Mouse (Mus musculus) cortical plate, adult 2 months (tissue): ENCODE measurements around the gene Eme2.

Experiments used
- CTCF ChIP-seq: fragments of 200-500 bp; IDR thresholded peaks from 2 replicates; pipeline ENCODE4 v1.5.1; 2011; ENCODE audit warnings: mild to moderate bottlenecking, control low read depth, low read length; ENCODE audit not compliant: insufficient read depth; ENCODE audit errors: extremely low read depth
- POLR2A ChIP-seq: fragments of 200-500 bp; IDR thresholded peaks from 2 replicates; pipeline ENCODE4 v1.6.1; 2011; ENCODE audit warnings: mild to moderate bottlenecking, low read length, control low read depth; ENCODE audit not compliant: insufficient read depth; ENCODE audit errors: extremely low read depth

DNA sequence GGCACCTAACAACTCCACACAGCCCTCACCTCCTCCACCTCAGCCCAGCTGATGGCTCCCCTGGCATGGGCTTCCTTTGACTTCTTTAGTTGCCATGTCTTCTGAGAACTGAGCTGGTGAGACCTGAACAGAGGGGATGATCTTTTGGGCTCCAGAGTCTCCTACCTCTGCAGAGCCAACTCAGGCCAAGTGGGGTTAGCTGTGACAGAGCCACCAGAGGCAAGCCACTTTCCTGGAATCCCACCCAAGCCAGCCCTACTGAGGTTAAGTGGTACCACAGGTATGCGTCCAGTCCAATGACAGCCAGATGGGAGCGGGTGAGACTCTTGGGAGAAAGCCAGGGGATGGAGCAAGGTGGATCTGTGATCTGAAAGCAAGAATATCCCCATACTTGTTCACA, 1.6 kb downstream of the Eme2 start:
- no peak for TF ChIP-seq CTCF
- 0 out of 2 replicates have a peak, but pooled peaks have one; percentile 15 for TF ChIP-seq POLR2A
